Mouse (Mus musculus) ovary, postnatal 14 days (tissue): ENCODE measurements around the gene Teddm1b.
A peak's percentile ranks its signal among the peaks of the same experiment; 100 is the strongest.

Experiments
- DNase-seq: peaks from one replicate; pipeline ENCODE4 v3.0.0; 2022; ENCODE audit warnings: low spot score

Teddm1b gene

DNA sequence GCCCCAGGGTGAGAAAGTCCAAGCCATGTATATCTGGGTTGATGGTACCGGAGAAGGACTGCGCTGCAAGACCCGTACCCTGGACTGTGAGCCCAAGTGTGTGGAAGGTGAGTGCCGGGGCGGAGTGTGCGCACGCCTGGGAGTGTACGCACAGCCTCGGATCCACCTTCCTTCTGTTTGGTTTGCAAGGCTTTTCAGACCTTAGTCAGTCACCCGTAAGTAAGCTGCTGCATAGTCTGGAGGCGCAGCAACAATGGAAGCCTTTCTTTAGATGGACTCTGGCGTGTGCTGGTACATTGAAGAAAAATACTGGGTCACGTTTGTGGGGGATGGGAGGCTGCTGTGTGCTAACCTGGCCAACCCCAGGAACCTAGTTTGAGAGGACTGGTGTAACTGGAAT, 28.9 kb downstream of the Teddm1b start:
- DNase-seq: no peak

DNA sequence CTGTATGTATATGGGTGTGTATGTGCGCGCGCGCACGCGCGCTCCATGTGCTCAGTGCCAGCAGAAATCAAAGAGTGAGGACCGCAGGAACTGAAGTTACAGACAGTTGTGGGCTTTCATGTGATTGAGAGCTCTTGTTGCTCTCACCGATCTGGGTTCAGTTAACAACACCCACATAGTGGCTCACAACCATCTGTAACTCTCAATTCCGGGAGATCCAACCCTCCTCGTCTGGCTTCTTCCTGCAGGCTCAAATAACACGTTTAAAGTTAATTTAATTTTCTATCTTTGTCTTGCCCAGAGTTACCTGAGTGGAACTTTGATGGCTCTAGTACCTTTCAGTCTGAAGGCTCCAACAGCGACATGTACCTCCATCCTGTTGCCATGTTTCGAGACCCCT, 30.1 kb downstream of the Teddm1b start:
- DNase-seq: no peak

DNA sequence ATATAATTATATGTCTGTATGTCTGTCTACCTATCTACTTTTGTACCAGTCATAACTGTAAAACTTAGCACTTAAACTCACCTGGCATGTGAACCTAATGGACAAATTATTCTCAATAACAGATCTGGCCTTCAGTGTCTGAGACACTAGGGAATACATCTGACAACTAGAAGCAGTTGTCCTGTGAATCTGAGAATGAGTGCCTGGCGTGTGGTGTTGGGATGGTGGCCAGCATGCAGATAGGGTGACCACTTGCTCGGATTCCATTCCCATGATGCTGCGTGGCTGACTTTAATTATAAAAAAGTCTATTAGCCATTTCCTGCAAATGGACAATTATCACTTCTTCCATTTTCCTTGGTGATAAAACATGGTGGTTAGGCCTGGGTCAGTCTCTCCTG, 31.7 kb downstream of the Teddm1b start:
- no peak for DNase-seq

DNA sequence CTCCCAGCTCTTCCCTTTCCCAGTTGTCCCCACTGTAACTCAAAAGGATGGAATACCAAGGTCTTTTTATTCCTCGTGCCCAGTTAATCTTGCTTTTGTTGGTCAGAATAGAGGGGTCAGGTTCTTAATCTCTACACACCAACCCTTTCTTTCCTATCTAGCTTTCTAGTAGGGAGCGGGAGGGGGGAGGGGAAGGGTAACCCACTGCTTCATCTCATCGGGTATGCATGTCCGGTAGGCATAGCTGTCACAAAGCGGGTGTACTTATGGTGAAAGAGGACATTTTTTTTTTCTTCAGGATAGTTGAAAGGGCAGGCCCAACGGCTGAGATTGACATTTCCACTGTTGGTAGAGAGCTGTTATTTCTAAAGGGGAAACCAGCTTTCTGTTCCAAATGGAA, 34.1 kb downstream of the Teddm1b start:
- no peak for DNase-seq

DNA sequence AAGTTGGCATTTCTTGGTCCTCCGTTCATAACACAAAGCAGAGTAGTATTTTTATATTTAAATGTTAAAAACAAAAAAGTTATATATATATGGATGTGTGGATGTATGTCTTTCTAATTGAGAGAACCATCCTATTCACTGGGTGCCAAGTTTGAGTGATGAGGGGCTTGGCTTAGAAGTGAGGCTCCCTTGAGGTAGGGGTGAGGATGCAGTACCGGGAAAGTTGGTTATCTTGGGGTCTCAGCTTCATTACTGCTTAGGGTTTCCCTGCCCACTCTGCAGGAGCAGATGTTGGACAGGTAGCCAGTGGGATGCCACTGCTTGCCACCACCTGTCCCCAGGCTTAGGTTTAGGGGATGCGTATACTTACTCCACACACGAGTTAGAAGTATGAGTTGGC, 34.6 kb downstream of the Teddm1b start:
- DNase-seq: no peak

DNA sequence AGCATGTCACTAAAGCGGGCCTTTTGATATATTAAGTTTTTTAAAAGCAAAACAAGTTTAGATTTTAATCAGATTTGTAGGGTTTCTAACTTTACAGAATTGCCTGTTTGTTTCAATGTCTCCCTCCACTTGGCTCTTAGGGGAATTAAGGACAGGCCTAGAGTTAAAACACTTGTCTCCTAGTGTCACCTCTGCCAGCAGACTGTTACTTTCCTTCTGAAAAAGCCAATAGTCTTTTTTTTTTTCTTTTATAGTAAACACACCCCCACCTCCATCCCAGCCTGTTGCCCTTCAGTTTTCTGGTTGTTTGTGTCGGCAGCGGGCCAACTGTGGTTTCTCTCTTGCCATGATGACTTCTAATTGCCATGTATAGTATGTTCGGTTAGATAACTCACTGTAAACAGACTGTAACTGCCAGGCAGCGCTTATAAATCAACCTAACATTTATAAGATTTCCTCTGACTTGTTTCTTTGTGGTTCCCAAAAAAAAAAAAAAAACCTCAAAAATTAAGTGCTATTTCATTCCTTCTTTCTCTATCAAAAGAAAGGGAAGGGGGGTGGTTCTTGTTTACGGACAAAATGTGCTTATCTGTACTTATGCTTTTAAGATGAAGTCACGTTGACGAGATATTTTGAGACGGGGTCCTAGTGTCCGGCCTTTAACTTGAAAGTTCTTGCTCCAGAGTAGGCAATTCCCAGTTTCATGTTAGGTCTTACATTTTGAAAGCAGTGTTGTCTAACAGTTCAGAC, 35.2 kb downstream of the Teddm1b start:
- DNase-seq: peak; percentile 34

DNA sequence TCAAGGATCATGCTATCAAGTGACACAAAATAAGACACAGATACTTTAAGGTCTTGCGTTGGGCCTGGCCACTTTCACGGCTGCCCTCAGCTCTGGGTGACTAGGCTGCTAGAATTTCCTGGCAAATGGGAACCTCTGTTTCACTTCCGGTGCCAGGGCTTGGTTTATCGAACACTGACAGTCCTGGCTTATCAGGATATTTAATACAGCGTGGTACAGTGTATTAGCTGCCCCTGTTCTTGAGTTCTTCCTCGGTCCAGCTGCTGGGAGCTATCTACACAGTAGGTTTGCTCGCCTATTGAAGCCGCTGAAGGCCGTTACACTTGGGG, 35.8 kb downstream of the Teddm1b start:
- no peak for DNase-seq

DNA sequence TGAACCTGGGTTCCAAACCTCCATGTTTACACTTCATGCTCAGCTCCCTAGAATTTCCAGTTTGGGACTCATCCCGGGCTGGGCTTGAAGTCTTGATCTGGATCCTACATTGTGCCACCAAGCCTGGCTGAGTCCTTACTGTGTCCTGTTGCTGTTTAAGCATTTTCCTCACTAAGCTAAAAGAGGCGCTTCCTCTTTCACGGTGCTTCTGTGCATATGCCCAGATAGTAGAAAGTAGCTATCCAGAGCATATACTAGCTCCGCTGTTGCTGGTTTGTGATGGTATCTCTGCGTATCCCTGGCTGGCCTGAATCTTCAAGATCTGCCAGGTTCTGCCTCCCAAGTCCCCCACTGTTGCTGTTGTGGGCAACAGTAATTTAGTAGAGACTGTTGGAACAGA, 36.3 kb downstream of the Teddm1b start:
- DNase-seq: no peak

DNA sequence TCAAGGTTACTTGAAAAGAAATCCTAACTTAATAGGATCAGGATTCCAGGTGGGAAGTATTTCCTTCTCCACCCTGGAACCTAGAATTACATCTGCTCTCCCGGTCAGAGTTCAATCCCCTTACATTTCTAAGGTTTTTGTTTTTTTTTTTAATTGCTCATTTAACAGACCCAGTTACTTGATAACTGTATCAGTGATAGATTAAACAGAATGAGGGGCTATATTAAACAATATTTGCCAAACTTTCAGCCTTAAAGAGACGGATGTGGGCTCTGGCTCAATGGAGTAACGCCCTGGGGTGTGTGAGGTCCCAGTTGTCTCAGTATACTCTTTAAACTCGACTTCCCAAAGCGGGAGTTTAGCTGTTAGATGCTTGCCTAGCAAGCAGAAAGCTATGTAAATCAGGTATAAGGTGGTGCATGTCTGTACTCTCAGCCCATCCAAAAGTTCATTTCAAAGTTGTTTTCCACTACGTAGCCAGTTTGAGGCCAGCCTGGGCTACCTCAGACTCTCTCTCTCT, 37.2 kb downstream of the Teddm1b start:
- DNase-seq: no peak

DNA sequence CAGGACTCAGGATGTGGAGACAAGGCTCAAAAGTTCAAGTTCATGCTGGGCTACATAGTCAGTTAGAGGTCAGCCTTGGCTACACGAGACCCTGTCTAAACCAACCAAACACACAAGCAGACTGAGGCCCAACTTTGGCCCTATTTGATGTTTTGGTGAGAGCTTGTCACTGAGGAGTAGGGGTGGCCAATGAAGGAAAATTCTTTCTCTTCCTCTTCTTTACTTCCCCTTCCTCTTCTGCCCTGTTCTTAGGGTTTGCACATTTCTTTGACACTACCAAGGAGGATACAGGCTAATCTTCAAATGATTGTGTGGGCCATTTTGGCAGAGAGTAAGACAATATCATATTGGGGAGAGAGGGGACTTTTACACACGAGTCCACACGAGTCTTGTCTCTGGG, 39.7 kb downstream of the Teddm1b start:
- no peak for DNase-seq

DNA sequence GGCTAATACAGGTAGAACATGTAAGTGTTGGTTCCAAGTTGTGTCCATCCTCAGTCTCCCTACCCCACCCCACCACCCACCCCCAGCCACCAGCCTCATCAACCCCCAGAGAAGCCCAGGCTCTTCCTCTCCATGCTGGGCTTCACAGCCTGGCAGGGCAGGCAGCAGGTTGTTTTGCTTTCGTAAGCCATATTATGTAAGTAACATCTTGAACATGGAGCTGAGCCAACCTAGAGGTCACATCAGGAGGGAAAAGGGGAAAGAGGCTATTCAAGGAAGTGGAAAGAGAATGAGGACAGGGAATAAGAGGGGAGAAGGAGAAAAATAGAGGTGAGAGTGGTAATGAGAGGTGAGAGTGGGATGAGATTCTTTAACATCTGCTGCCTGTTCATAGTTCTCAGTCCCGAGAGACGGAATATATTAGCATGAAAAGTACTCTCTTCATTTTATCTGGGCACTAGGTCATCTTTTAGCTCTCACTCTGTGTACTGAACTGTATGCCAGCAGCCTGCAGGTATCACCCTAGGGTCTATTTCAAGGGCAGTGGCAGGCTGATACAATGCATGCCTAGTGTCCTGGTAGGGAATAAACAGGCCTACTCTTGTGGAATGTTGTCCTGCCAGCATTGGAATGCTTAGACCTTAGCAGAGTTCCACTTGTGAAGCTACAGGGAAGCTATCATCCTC, 44.5 kb downstream of the Teddm1b start:
- DNase-seq: no peak

DNA sequence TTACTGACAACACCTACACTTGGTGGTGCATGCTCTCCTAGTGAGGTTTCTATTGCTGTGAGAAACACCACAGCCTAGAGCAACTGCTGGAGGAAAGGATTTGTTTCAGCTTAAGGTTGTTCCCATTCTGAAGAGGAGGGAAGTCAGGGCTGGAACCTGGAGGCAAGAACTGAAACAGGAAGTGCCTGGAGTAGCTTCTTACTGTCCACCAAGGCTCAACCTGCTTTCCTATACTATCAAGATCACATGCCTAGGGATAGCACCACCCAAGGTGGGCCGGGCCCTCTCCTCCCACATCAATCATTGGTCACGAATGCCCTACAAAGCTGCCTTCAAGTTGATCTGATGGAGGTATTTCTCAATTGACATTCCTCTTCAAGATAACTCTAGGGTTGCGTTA, 47.5 kb downstream of the Teddm1b start:
- no peak for DNase-seq

DNA sequence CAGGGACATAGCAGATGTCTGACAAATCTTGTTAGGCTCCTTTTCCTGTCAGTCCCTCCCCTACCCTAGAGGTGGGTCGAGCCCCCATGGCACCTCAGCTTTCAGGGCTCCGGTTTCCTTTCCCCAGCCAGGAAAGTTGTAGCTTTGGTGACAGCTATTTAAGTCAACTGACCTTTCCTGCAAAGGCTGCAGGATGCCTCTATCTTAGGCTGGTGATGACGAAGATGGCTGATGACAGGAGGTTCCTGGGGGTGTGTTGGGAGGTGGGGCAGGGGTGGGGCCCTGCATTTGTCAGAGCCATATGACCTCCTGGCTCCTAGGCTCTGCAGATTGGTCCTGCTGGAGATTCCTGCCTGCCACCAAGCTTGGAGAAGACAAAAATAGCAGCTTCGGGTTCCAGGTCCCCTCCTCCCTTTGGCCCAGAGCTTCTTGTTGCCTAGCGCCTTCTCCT, 48.5 kb downstream of the Teddm1b start:
- DNase-seq: no peak

DNA sequence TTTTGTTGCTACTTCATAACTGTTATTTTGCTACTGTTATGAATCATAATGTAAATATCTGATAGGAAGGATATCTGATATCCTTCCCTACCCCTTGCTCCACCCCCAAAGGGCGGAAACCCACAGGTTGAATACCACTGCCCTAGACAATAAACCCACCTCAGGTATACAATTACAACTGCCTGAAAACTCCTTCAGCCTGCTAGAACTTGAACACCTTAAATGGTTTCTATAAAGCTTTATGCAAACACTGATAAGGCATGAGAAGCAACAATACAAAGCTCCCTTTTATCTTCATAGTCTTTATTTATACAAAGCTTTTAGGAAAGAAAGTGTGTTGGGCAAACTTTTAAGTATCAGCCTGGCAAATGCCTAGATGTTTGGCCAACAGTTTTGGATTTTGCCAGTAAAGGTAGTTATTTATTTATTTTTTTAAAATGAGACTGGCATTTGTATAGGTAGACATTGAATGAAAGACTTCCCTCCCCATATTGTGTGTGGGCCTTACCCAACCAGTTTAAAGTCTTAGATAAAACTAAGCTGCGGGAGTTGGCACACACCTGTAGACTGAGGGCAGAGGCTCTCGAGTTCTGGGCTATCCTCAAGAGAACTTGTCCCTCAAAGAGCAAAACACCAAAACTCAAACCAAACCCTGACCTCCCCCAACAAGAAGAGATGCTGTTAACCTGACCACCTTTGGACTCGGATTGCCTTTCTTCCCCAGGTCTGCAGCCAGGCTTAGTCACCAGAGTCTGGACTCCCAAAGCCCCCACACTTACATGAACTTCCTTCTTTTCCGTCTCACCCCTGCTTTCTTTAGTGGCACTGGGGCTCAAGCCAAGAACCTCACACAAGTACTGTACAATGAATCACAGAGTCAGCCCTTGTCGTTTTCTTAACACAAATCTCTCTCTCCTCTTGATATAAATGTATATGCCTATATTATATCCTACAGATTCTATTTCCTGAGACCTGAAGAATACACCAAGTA, 50.5 kb downstream of the Teddm1b start:
- no peak for DNase-seq
